Mouse (Mus musculus) cerebellum, adult 2 months (tissue): ENCODE measurements around the gene Nxn.

Experiments used
- CTCF ChIP-seq: fragments of 200-500 bp; IDR thresholded peaks from 2 replicates; pipeline ENCODE4 v1.5.1; 2011; ENCODE audit warnings: low read depth, mild to moderate bottlenecking, control low read depth, low read length, moderate library complexity, borderline replicate concordance; ENCODE audit not compliant: insufficient read depth
- POLR2A ChIP-seq: fragments of 200-500 bp; IDR thresholded peaks from 2 replicates; pipeline ENCODE4 v1.6.1; 2011; ENCODE audit warnings: low read length, control low read depth, borderline replicate concordance; ENCODE audit not compliant: insufficient read depth

- no peak for TF ChIP-seq CTCF
- TF ChIP-seq POLR2A, result no peak
These were observed 66.7 kb downstream of the Nxn start for GRCm38 (mm10) chr11:76332240-76332639.
